Mouse (Mus musculus) stomach, postnatal 0 days (tissue): ENCODE results near the gene Supt20. TPM values are rescaled to one million over a fixed set of nuclear protein-coding genes. Genes with fewer than 3 reads are reported as not detected.

Source experiments
- ATAC-seq: fragments of 200-750 bp; cut with Nextera tagmentation; 2 replicates; pipeline ENCODE4 v1.8.0; 2017; ENCODE audit not compliant: low FRiP score, low TSS enrichment
- DNase-seq: peaks from one replicate; pipeline ENCODE4 v3.0.0-alpha.2; 2016; ENCODE audit warnings: low spot score
- H3K27ac ChIP-seq: fragments of 300-500 bp; sonication (generic); replicated peaks from 2 replicates; pipeline ENCODE4 v1.5.1; 2014; ENCODE audit warnings: mild to moderate bottlenecking, control low read depth
- H3K27me3 ChIP-seq: fragments of 300-500 bp; sonication (generic); 2 replicates; pipeline ENCODE4 v1.6.1; 2014; ENCODE audit warnings: low read length; ENCODE audit not compliant: control insufficient read depth, insufficient read depth
- H3K36me3 ChIP-seq: fragments of 300-500 bp; sonication (generic); 2 replicates; pipeline ENCODE4 v1.6.1; 2014; ENCODE audit warnings: low read length, mixed read lengths; ENCODE audit not compliant: control insufficient read depth, insufficient read depth
- H3K4me1 ChIP-seq: fragments of 300-500 bp; sonication (generic); replicated peaks from 2 replicates; pipeline ENCODE4 v1.6.1; 2014; ENCODE audit warnings: antibody characterized with exemption; ENCODE audit not compliant: control insufficient read depth, insufficient read depth
- H3K4me2 ChIP-seq: fragments of 300-500 bp; sonication (generic); replicated peaks from 2 replicates; pipeline ENCODE4 v1.6.1; 2014; ENCODE audit warnings: low read depth, mild to moderate bottlenecking, control low read depth, moderate library complexity
- H3K4me3 ChIP-seq: fragments of 300-500 bp; sonication (generic); 2 replicates; pipeline ENCODE4 v1.5.1; 2014; ENCODE audit warnings: low read depth, low read length, control low read depth
- H3K9ac ChIP-seq: fragments of 300-500 bp; sonication (generic); 2 replicates; pipeline ENCODE4 v1.6.1; 2014; ENCODE audit warnings: mild to moderate bottlenecking, low read length, control low read depth, mixed read lengths
- H3K9me3 ChIP-seq: fragments of 300-500 bp; sonication (generic); 2 replicates; pipeline ENCODE4 v1.6.1; 2016; ENCODE audit warnings: low read length; ENCODE audit not compliant: control insufficient read depth
- CTCF ChIP-seq: IDR thresholded peaks from 2 replicates; pipeline ENCODE4 v1.5.1; 2016; ENCODE audit warnings: antibody characterized with exemption, low read depth, mild to moderate bottlenecking, moderate library complexity
- EP300 ChIP-seq: optimal IDR thresholded peaks from 2 replicates; pipeline ENCODE3; 2016; ENCODE audit warnings: antibody characterized with exemption
- WGBS: fragments of 180-500 bp; shearing (Covaris S2); extraction: QIAGEN DNeasy Blood & Tissue Kit; methylation state at CpG from one replicate; pipeline ENCODE4 v1.1.7; 2014; 5-methylcytosine and 5-hydroxymethylcytosine counted together
- polyA plus RNA-seq: library from polyadenylated mRNA; unstranded; fragments of >200 nt; fragmentation: Nextera tagmentation; extraction: Ambion mirVana; gene quantifications from 2 replicates; pipeline ENCODE4 v1.2.1, GENCODE M21; 2015

The Supt20 gene
- 36.0 and 40.8 TPM in 2 replicates for polyA plus RNA-seq

DNA sequence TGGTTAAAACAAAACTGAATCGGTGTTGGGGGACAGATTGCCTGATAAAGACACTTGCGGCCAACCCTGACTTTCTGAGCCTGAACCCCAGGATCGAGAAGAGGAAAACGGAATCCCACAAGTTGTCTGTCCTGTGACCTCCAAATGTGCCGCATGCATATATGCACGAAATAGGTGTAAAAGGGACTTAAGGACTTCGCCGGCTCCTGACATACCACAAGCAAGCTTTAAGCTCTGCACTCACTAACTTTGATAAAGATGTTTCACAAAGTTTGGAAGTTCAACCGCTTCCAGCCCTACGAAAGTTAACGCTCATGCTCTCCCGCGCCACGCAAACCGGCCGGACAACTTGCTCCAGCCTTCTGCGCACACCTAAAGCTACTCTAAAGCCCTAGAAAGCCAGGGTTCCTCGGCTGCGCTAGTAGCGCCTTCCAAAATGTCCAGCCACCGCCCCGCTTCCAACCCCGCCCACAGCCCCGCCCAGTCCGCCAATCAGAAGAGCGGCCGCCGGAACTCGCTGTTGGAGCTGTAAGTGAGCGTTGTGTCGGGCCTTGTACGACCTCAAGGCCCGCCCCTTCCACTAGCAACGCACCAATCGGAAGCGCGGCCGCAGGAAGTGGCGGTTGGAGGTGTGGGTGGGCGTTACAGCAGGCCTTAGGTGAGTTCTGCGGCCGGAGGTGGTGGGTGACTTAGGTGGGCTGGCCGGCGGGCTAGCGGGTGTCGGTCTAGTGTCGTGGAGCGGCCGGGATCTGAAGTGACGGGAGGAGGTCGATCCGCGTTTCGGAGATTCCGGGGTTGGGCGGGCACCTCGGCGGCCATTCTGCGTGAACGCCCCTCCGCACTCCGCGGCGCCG, at the start of gene Supt20:
Gene Supt20, plus strand, starts transcription at position 606 of the 854 bp plus-strand sequence.
- Histone ChIP-seq H3K4me1 (no peaks in the 10 kb centered on the region), H3K9ac (peak within 1 kb of the TSS; percentile 77), H3K4me3 (peak within 1 kb of the TSS; percentile 75), H3K27me3 (no peaks in the 10 kb centered on the region), H3K36me3 (no peaks in the 10 kb centered on the region), H3K4me2 (peak within 1 kb of the TSS; percentile 73), H3K9me3 (no peaks in the 10 kb centered on the region), H3K27ac (peak within 1 kb of the TSS; percentile 92)
- ATAC-seq (peak; percentile 99), DNase-seq (peak; percentile 98)
- TF ChIP-seq CTCF (no peak), EP300 (no peak)
- under 1% methylated on average over 65 of the region's 65 CpGs for WGBS

DNA sequence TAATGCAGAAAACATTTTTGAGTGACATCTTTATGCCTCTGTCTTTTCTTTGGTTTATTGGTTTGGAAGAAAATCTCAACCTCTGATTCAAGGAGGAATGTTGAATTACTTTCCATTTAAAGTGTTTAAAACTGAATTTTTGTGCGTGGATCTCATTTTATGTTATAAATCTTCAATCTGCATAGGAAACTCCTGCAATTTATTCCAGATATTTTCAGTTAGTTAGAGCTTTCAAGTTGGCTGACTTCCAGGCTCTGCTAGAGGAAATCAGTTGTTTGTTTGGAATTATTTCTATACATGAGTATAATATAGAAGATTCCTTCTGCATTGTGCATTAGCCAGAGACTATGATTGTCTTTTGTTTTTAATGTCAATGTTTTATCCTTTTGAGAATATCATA, 49.8 kb upstream of the Supt20 start:
- Histone ChIP-seq H3K27ac (no peak overlapping the region), H3K9ac (no peak overlapping the region), H3K4me2 (no peak overlapping the region), H3K4me3 (no peak overlapping the region), H3K9me3 (no peaks in the 10 kb centered on the region), H3K4me1 (no peaks in the 10 kb centered on the region), H3K36me3 (no peaks in the 10 kb centered on the region), H3K27me3 (no peaks in the 10 kb centered on the region)
- no peak for ATAC-seq
- no peak for DNase-seq
- no peak for TF ChIP-seq CTCF
- TF ChIP-seq EP300, result no peak
- WGBS, result 67% methylated on average over 1 of the region's 1 CpGs

DNA sequence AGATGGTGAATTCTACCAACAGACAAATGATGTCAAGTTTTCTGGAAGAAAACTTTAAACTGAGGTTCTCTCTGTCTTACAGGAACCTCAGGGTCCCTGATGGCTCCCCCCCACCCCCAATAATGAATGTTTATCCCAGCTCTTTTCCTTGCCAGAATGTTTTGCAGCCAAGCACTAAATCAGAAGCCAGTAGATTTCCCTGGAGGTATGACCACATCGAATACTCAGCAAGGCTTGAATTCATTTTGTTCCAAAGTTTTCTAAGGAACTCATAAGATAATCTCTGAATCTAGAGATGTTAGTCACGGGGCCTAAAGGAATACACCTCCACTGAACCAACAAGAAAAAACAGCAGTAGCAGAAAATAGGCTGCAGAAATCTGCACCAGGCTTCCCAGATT, 45.0 kb upstream of the Supt20 start:
- no peak for ATAC-seq
- no peaks in the 10 kb centered on the region for H3K4me1 ChIP-seq
- H3K4me3 ChIP-seq, result no peak overlapping the region
- WGBS, result 53% methylated on average over 2 of the region's 2 CpGs
- no peaks in the 10 kb centered on the region for H3K36me3 ChIP-seq
- H3K4me2 ChIP-seq, result no peak overlapping the region
- H3K27me3 ChIP-seq, result no peaks in the 10 kb centered on the region
- H3K9me3 ChIP-seq, result no peaks in the 10 kb centered on the region
- no peak overlapping the region for H3K27ac ChIP-seq
- DNase-seq, result no peak
- TF ChIP-seq EP300 (no peak), CTCF (no peak)
- H3K9ac ChIP-seq, result no peak overlapping the region

DNA sequence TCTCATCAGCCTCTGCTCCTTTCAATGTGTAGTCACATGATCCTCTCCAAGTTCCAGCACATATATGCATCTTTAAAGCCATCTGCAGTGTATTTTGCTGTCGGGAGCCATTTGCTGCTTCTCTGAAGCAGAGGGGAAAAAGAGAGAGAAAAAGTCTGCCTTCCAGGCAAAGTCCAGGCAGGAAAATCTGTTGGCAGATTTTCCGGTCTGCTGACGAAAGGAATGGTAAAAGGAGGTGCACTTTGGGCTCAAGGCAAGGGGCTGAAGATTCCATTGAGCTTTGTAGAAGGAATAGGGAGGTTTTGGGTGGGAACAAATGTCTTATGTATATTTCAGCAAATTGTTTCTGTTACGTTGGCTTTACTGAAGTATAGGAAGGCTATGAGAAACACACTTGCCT, 41.0 kb upstream of the Supt20 start:
- Histone ChIP-seq H3K36me3 (no peaks in the 10 kb centered on the region), H3K9me3 (no peaks in the 10 kb centered on the region), H3K4me1 (no peaks in the 10 kb centered on the region), H3K4me2 (no peak overlapping the region), H3K27ac (no peak overlapping the region), H3K4me3 (no peak overlapping the region), H3K27me3 (no peaks in the 10 kb centered on the region), H3K9ac (no peak overlapping the region)
- TF ChIP-seq EP300, result no peak
- no peak for TF ChIP-seq CTCF
- DNase-seq (no peak), ATAC-seq (no peak)
- WGBS, result 67% methylated on average over 4 of the region's 4 CpGs

DNA sequence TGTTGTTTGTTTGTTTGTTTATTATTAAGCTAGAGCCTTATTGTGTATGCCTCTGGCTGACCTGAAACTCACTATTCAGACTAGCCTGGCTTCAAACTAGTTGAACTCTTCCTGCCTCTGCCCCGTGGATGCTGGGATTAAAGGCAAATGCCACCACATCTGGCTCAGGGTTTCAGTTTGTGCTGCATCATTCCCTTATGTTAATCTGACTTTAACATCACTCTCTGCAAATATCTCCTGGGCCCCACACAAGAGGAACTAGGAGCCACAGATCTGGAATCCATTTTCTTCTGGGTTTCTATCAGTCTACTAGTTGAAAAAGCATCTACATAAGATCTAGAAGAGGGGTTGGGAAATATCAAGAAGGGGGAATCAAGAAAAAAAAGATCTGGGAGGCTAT, 38.4 kb upstream of the Supt20 start:
- Histone ChIP-seq H3K4me3 (no peak overlapping the region), H3K9ac (no peak overlapping the region), H3K4me2 (no peak overlapping the region), H3K9me3 (no peaks in the 10 kb centered on the region), H3K36me3 (no peaks in the 10 kb centered on the region), H3K4me1 (no peaks in the 10 kb centered on the region), H3K27ac (no peak overlapping the region), H3K27me3 (no peaks in the 10 kb centered on the region)
- DNase-seq, result no peak
- 71% methylated on average over 1 of the region's 1 CpGs for WGBS
- ATAC-seq, result no peak
- TF ChIP-seq EP300 (no peak), CTCF (no peak)

DNA sequence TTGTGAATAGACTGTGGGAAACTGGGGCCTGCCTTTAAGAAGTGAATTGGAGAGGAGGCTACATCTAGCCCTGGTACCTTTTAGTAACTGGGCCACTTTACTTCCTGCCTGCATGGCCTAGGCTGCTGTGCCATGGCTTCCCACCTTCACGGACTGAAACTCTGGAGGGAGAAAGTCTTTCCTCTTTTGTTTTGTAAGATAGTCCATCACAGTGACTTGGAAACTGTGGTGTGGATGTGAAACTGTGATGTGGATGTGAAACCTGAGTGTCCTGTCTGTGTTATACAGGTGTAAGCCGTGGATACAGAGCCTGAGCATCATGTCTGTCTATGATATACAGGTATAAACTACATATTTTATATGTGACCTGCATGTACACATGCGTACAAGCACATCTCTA, 35.5 kb upstream of the Supt20 start:
- Histone ChIP-seq H3K4me1 (no peaks in the 10 kb centered on the region), H3K27me3 (no peaks in the 10 kb centered on the region), H3K4me2 (no peak overlapping the region), H3K27ac (no peak overlapping the region), H3K9me3 (no peaks in the 10 kb centered on the region), H3K4me3 (no peak overlapping the region), H3K9ac (no peak overlapping the region), H3K36me3 (no peaks in the 10 kb centered on the region)
- WGBS, result 78% methylated on average over 3 of the region's 3 CpGs
- DNase-seq (no peak), ATAC-seq (no peak)
- TF ChIP-seq CTCF, result no peak
- TF ChIP-seq EP300, result no peak
